Mouse (Mus musculus): ENCODE data around the gene Obp2a. TPM values are rescaled to one million over a fixed set of nuclear protein-coding genes. Genes with fewer than 3 reads are reported as not detected.
A peak's percentile ranks its signal among the peaks of the same experiment; 100 is the strongest.
"Not testable (repeated sequence)": the region's sequence is repeated elsewhere in the genome, so short reads cannot be mapped to it uniquely, and the experiment has no call there.

Gene Obp2a
- polyA plus RNA-seq (2014; fragmentation: Nextera tagmentation; extraction: Ambion mirVana): not detected in 2 replicates

DNA sequence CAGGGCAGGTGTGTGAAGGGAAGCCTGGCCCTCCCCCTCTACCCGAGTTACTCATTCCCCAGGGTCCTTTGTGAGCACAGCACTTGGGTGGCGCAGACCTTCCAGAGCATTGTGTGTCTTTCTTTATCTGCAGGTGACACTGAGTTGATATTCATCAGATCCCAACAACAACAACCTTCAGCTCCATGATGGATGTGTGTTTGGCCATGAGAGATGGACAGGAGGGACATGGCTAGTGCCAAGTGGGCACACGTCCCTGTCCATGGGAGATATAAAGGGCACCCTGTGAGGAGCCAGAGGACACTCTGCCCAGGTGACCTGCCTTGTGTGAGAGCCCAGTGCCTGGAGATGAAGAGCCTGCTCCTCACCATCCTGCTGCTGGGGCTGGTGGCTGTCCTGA, at the start of gene Obp2a:
Gene Obp2a (plus strand): TSS at position 301 of the 400 bp plus-strand sequence.
- H3K27me3 ChIP-seq (ENCODE audit: insufficient read depth, low read length); ATAC-seq (ENCODE audit: insufficient read depth); H3K4me1 ChIP-seq (ENCODE audit: insufficient read depth); H3K27ac ChIP-seq (ENCODE audit: low read depth); H3K36me3 ChIP-seq (ENCODE audit: insufficient read depth); H3K9me3 ChIP-seq (ENCODE audit: low read depth, low read length); H3K4me3 ChIP-seq (ENCODE audit: low read depth, low read length); DNase-seq; H3K4me2 ChIP-seq; H3K9ac ChIP-seq: not testable (repeated sequence)
- 65% methylated on average over 3 of the region's 3 CpGs for WGBS

GRCm38 (mm10) chr2:25652902-25653301, 46.9 kb upstream of the Obp2a start, which contains the start of gene Lcn8:
Lcn8 (plus strand) TSS chr2:25653120.
- Histone ChIP-seq H3K36me3 (ENCODE audit: insufficient read depth) (no peaks in the 10 kb centered on the region), H3K27me3 (ENCODE audit: insufficient read depth, low read length) (no peaks in the 10 kb centered on the region), H3K9me3 (ENCODE audit: low read depth, low read length) (no peaks in the 10 kb centered on the region), H3K4me1 (ENCODE audit: insufficient read depth) (no peaks in the 10 kb centered on the region), H3K27ac (ENCODE audit: low read depth) (no peak within 1 kb of the TSS), H3K4me2 (no peak within 1 kb of the TSS), H3K9ac (no peak within 1 kb of the TSS), H3K4me3 (ENCODE audit: low read depth, low read length) (no peak within 1 kb of the TSS)
- no peak for DNase-seq
- no peak for TF ChIP-seq CTCF (IDR thresholded peaks at IDR 0.05; ENCODE audit: low read depth)
- ATAC-seq (ENCODE audit: insufficient read depth): no peak
- WGBS: 70% methylated on average over 2 of the region's 2 CpGs

- WGBS: 41% methylated on average over 1 of the region's 1 CpGs
- Histone ChIP-seq H3K36me3 (ENCODE audit: insufficient read depth) (no peaks in the 10 kb centered on the region), H3K27ac (ENCODE audit: low read depth) (peak overlapping the region; percentile 65), H3K27me3 (ENCODE audit: insufficient read depth, low read length) (no peaks in the 10 kb centered on the region), H3K4me1 (ENCODE audit: insufficient read depth) (no peaks in the 10 kb centered on the region), H3K9me3 (ENCODE audit: low read depth, low read length) (no peaks in the 10 kb centered on the region), H3K9ac (0 out of 2 replicates have a peak overlapping the region, but pooled peaks have one; percentile 25), H3K4me3 (ENCODE audit: low read depth, low read length) (no peak overlapping the region), H3K4me2 (0 out of 2 replicates have a peak overlapping the region, but pooled peaks have one; percentile 12)
- ATAC-seq (ENCODE audit: insufficient read depth) (peak; percentile 73; the same call in 1 of the 2 replicates), DNase-seq (peak; percentile 52)
- no peak for TF ChIP-seq CTCF (IDR thresholded peaks at IDR 0.05; ENCODE audit: low read depth)
Observed at GRCm38 (mm10) chr2:25654502-25654901, 45.3 kb upstream of the Obp2a start.

GRCm38 (mm10) chr2:25656691-25657090, 43.2 kb upstream of the Obp2a start:
- ATAC-seq (ENCODE audit: insufficient read depth) (no peak), DNase-seq (no peak)
- Histone ChIP-seq H3K36me3 (ENCODE audit: insufficient read depth) (no peaks in the 10 kb centered on the region), H3K9ac (no peak overlapping the region), H3K4me3 (ENCODE audit: low read depth, low read length) (no peak overlapping the region), H3K27me3 (ENCODE audit: insufficient read depth, low read length) (no peaks in the 10 kb centered on the region), H3K4me2 (no peak overlapping the region), H3K9me3 (ENCODE audit: low read depth, low read length) (no peaks in the 10 kb centered on the region), H3K4me1 (ENCODE audit: insufficient read depth) (no peaks in the 10 kb centered on the region), H3K27ac (ENCODE audit: low read depth) (no peak overlapping the region)
- TF ChIP-seq CTCF (IDR thresholded peaks at IDR 0.05; ENCODE audit: low read depth): no peak
- 79% methylated on average over 4 of the region's 4 CpGs for WGBS

DNA sequence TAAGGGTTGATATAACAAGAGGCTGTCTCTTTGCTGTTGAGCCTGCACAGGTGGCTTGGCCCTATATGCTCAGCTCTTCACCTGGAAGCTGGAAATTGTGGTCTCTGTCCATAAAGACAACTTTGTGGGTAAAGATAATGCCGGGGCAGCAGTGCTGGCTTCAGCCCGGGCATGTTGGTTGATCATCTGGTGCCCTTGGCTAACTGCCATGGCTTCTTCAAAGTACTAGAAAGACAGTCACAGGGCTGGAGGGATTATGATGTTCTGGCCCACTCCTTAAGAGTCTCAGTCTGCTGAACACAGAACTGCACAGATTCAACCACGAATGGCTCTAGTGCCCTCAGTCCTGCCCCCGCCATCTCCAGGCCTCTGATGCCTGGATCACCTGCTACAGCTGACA, 42.6 kb upstream of the Obp2a start:
- H3K4me2 ChIP-seq: no peak overlapping the region
- no peaks in the 10 kb centered on the region for H3K27me3 ChIP-seq (ENCODE audit: insufficient read depth, low read length)
- no peaks in the 10 kb centered on the region for H3K4me1 ChIP-seq (ENCODE audit: insufficient read depth)
- 81% methylated on average over 4 of the region's 4 CpGs for WGBS
- DNase-seq (no peak), ATAC-seq (ENCODE audit: insufficient read depth) (no peak)
- no peak overlapping the region for H3K9ac ChIP-seq
- no peaks in the 10 kb centered on the region for H3K9me3 ChIP-seq (ENCODE audit: low read depth, low read length)
- no peaks in the 10 kb centered on the region for H3K36me3 ChIP-seq (ENCODE audit: insufficient read depth)
- no peak for TF ChIP-seq CTCF (IDR thresholded peaks at IDR 0.05; ENCODE audit: low read depth)
- no peak overlapping the region for H3K27ac ChIP-seq (ENCODE audit: low read depth)
- no peak overlapping the region for H3K4me3 ChIP-seq (ENCODE audit: low read depth, low read length)

GRCm38 (mm10) chr2:25657652-25658051, 42.2 kb upstream of the Obp2a start, which contains the start of gene Lcn5:
Lcn5 (plus strand) TSS chr2:25657952.
- DNase-seq (no peak), ATAC-seq (ENCODE audit: insufficient read depth) (no peak)
- no peaks in the 10 kb centered on the region for H3K27me3 ChIP-seq (ENCODE audit: insufficient read depth, low read length)
- no peaks in the 10 kb centered on the region for H3K4me1 ChIP-seq (ENCODE audit: insufficient read depth)
- no peak for TF ChIP-seq CTCF (IDR thresholded peaks at IDR 0.05; ENCODE audit: low read depth)
- no peak within 1 kb of the TSS for H3K4me2 ChIP-seq
- no peaks in the 10 kb centered on the region for H3K9me3 ChIP-seq (ENCODE audit: low read depth, low read length)
- H3K27ac ChIP-seq (ENCODE audit: low read depth): no peak within 1 kb of the TSS
- no peak within 1 kb of the TSS for H3K9ac ChIP-seq
- H3K36me3 ChIP-seq (ENCODE audit: insufficient read depth): no peaks in the 10 kb centered on the region
- no peak within 1 kb of the TSS for H3K4me3 ChIP-seq (ENCODE audit: low read depth, low read length)

GRCm38 (mm10) chr2:25660279-25660678, 39.6 kb upstream of the Obp2a start:
- WGBS: 86% methylated on average over 8 of the region's 8 CpGs

More at GRCm38 (mm10) chr2:25660279-25660678, 39.6 kb upstream of the Obp2a start:
- Histone ChIP-seq H3K36me3 (ENCODE audit: insufficient read depth) (no peaks in the 10 kb centered on the region), H3K4me2 (no peak overlapping the region), H3K4me1 (ENCODE audit: insufficient read depth) (no peaks in the 10 kb centered on the region), H3K9me3 (ENCODE audit: low read depth, low read length) (no peaks in the 10 kb centered on the region), H3K27ac (ENCODE audit: low read depth) (no peak overlapping the region), H3K27me3 (ENCODE audit: insufficient read depth, low read length) (no peaks in the 10 kb centered on the region), H3K4me3 (ENCODE audit: low read depth, low read length) (no peak overlapping the region), H3K9ac (no peak overlapping the region)
- DNase-seq: no peak
- no peak for TF ChIP-seq CTCF (IDR thresholded peaks at IDR 0.05; ENCODE audit: low read depth)
- ATAC-seq (ENCODE audit: insufficient read depth): no peak

Measured in lung, embryonic 14.5 days (tissue).